Mouse (Mus musculus) kidney, adult 11 months (tissue): ENCODE measurements around the gene Ifna1.

Experiments used
- DNase-seq: peaks from one replicate; pipeline ENCODE4 v3.0.0; 2022

Ifna1 gene

GRCm38 (mm10) chr4:88875435-88876095 is 25.7 kb downstream of the Ifna1 start:
- DNase-seq = no peak

GRCm38 (mm10) chr4:88876520-88876919 is 26.6 kb downstream of the Ifna1 start:
- DNase-seq = no peak

- DNase-seq = peak; percentile 21
Observed at GRCm38 (mm10) chr4:88878246-88878645, 28.4 kb downstream of the Ifna1 start.

GRCm38 (mm10) chr4:88878772-88879171 is 28.9 kb downstream of the Ifna1 start:
- no peak for DNase-seq

- no peak for DNase-seq
Observed at GRCm38 (mm10) chr4:88880101-88880500, 30.2 kb downstream of the Ifna1 start, which contains the start of gene Ifne. Ifne (minus strand) TSS chr4:88880201.

- no peak for DNase-seq
Observed at GRCm38 (mm10) chr4:88888236-88888635, 38.3 kb downstream of the Ifna1 start.

GRCm38 (mm10) chr4:88893201-88893754 is 43.4 kb downstream of the Ifna1 start:
- no peak for DNase-seq
